Mouse (Mus musculus) kidney, postnatal 0 days (tissue): ENCODE data around the gene Hsph1. TPM values are rescaled to one million over a fixed set of nuclear protein-coding genes. Genes with fewer than 3 reads are reported as not detected.
A peak's percentile ranks its signal among the peaks of the same experiment; 100 is the strongest.

Source experiments
- ATAC-seq: fragments of 200-750 bp; cut with Nextera tagmentation; replicated peaks from 2 replicates; pipeline ENCODE4 v1.8.0; 2017; ENCODE audit warnings: low read depth, moderate number of reproducible peaks, moderate TSS enrichment, moderate library complexity; ENCODE audit not compliant: low FRiP score
- DNase-seq: peaks from one replicate; pipeline ENCODE4 v3.0.0-alpha.2; 2016; ENCODE audit warnings: low spot score
- H3K27ac ChIP-seq: fragments of 300-500 bp; sonication (generic); 2 replicates; pipeline ENCODE4 v1.5.1; 2014; ENCODE audit warnings: mild to moderate bottlenecking
- H3K27me3 ChIP-seq: fragments of 300-500 bp; sonication (generic); 2 replicates; pipeline ENCODE4 v1.6.1; 2014; ENCODE audit warnings: low read length, mixed read lengths; ENCODE audit not compliant: insufficient read depth
- H3K36me3 ChIP-seq: fragments of 300-500 bp; sonication (generic); 2 replicates; pipeline ENCODE4 v1.6.1; 2014; ENCODE audit warnings: low read length, mixed read lengths; ENCODE audit not compliant: insufficient read depth
- H3K4me1 ChIP-seq: fragments of 300-500 bp; sonication (generic); replicated peaks from 2 replicates; pipeline ENCODE4 v1.6.1; 2014; ENCODE audit warnings: antibody characterized with exemption, low read length, mixed read lengths; ENCODE audit not compliant: insufficient read depth
- H3K4me2 ChIP-seq: fragments of 300-500 bp; sonication (generic); 2 replicates; pipeline ENCODE4 v1.6.1; 2014; ENCODE audit warnings: mild to moderate bottlenecking, low read length, moderate library complexity, mixed read lengths
- H3K4me3 ChIP-seq: fragments of 300-500 bp; sonication (generic); replicated peaks from 2 replicates; pipeline ENCODE4 v1.5.1; 2014; ENCODE audit warnings: low read depth, low read length
- H3K9ac ChIP-seq: fragments of 300-500 bp; sonication (generic); 2 replicates; pipeline ENCODE4 v1.6.1; 2014; ENCODE audit warnings: low read depth, low read length
- H3K9me3 ChIP-seq: fragments of 300-500 bp; sonication (generic); replicated peaks from 2 replicates; pipeline ENCODE4 v1.6.1; 2016; ENCODE audit warnings: low read length, inconsistent platforms, mixed read lengths
- CTCF ChIP-seq: IDR thresholded peaks from 2 replicates; pipeline ENCODE4 v1.5.1; 2016; ENCODE audit warnings: antibody characterized with exemption, low read depth, mild to moderate bottlenecking, moderate library complexity
- WGBS: fragments of 180-500 bp; shearing (Covaris S2); extraction: QIAGEN DNeasy Blood & Tissue Kit; methylation state at CpG from one replicate; pipeline ENCODE4 v1.1.7; 2014; 5-methylcytosine and 5-hydroxymethylcytosine counted together
- polyA plus RNA-seq: library from polyadenylated mRNA; unstranded; fragments of >200 nt; fragmentation: Nextera tagmentation; extraction: Ambion mirVana; gene quantifications from 2 replicates; pipeline ENCODE4 v1.2.1, GENCODE M21; 2015

Hsph1 gene
- polyA plus RNA-seq, 1 experiment from 2014 or later = 25.0 TPM

- no peaks in the 10 kb centered on the region for H3K27me3 ChIP-seq
- H3K9me3 ChIP-seq = no peaks in the 10 kb centered on the region
- no peak overlapping the region for H3K27ac ChIP-seq
- WGBS = 90% methylated on average over 3 of the region's 3 CpGs
- peaks cover 56% of the 10 kb centered on the region for H3K36me3 ChIP-seq
- H3K4me2 ChIP-seq = no peak overlapping the region
- H3K4me1 ChIP-seq = no peaks in the 10 kb centered on the region
- TF ChIP-seq CTCF = no peak
- DNase-seq (no peak), ATAC-seq (no peak)
- H3K4me3 ChIP-seq = no peak overlapping the region
- no peak overlapping the region for H3K9ac ChIP-seq
These were observed 10.6 kb downstream of the Hsph1 start for GRCm38 (mm10) chr5:149625547-149625946.

- Histone ChIP-seq H3K9ac (no peak overlapping the region), H3K27ac (no peak overlapping the region), H3K4me3 (no peak overlapping the region), H3K27me3 (no peaks in the 10 kb centered on the region), H3K4me1 (no peaks in the 10 kb centered on the region), H3K4me2 (no peak overlapping the region), H3K36me3 (peaks cover 51% of the 10 kb centered on the region), H3K9me3 (no peaks in the 10 kb centered on the region)
- no peak for TF ChIP-seq CTCF
- no peak for DNase-seq
- no peak for ATAC-seq
- 79% methylated on average over 8 of the region's 8 CpGs for WGBS
These were observed 12.1 kb downstream of the Hsph1 start for GRCm38 (mm10) chr5:149623815-149624675.

- Histone ChIP-seq H3K4me1 (no peaks in the 10 kb centered on the region), H3K36me3 (peaks cover 55% of the 10 kb centered on the region), H3K9me3 (no peaks in the 10 kb centered on the region), H3K27me3 (no peaks in the 10 kb centered on the region), H3K4me2 (no peak overlapping the region), H3K4me3 (no peak overlapping the region), H3K27ac (peak overlapping the region; percentile 69), H3K9ac (no peak overlapping the region)
- ATAC-seq = no peak
- WGBS = 34% methylated on average over 6 of the region's 6 CpGs
- DNase-seq = peak; percentile 46
- TF ChIP-seq CTCF = no peak
These were observed 13.5 kb downstream of the Hsph1 start for GRCm38 (mm10) chr5:149622644-149623043.

GRCm38 (mm10) chr5:149622152-149622551 lies 14.0 kb downstream of the Hsph1 start:
- Histone ChIP-seq H3K36me3 (peaks cover 51% of the 10 kb centered on the region), H3K9me3 (no peaks in the 10 kb centered on the region), H3K4me2 (no peak overlapping the region), H3K27ac (peak overlapping the region; percentile 69), H3K4me1 (no peaks in the 10 kb centered on the region), H3K9ac (no peak overlapping the region), H3K4me3 (no peak overlapping the region), H3K27me3 (no peaks in the 10 kb centered on the region)
- no peak for ATAC-seq
- no peak for TF ChIP-seq CTCF
- WGBS = 57% methylated on average over 7 of the region's 7 CpGs
- no peak for DNase-seq

- no peak for ATAC-seq
- H3K36me3 ChIP-seq = peaks cover 31% of the 10 kb centered on the region
- no peak for DNase-seq
- no peaks in the 10 kb centered on the region for H3K4me1 ChIP-seq
- H3K27me3 ChIP-seq = no peaks in the 10 kb centered on the region
- TF ChIP-seq CTCF = no peak
- no peaks in the 10 kb centered on the region for H3K9me3 ChIP-seq
- H3K9ac ChIP-seq = no peak overlapping the region
- 93% methylated on average over 6 of the region's 6 CpGs for WGBS
- no peak overlapping the region for H3K4me2 ChIP-seq
- H3K27ac ChIP-seq = no peak overlapping the region
- H3K4me3 ChIP-seq = no peak overlapping the region
These were observed 18.3 kb downstream of the Hsph1 start for GRCm38 (mm10) chr5:149617776-149618425.

- 82% methylated on average over 10 of the region's 10 CpGs for WGBS
- Histone ChIP-seq H3K27ac (no peak overlapping the region), H3K9me3 (no peaks in the 10 kb centered on the region), H3K4me1 (no peaks in the 10 kb centered on the region), H3K4me3 (no peak overlapping the region), H3K27me3 (no peaks in the 10 kb centered on the region), H3K4me2 (no peak overlapping the region), H3K9ac (no peak overlapping the region), H3K36me3 (peaks cover 29% of the 10 kb centered on the region)
- ATAC-seq (peak; percentile 76; the same call in 1 of the 2 replicates), DNase-seq (no peak)
- TF ChIP-seq CTCF = no peak
These were observed 19.4 kb downstream of the Hsph1 start for GRCm38 (mm10) chr5:149616817-149617216.
